Mouse (Mus musculus) CH12.LX (cell line): ENCODE measurements around the gene Limd1. TPM values are rescaled to one million over a fixed set of nuclear protein-coding genes. Genes with fewer than 3 reads are reported as not detected.

Experiments used
- DNase-seq: peaks from one replicate; pipeline ENCODE4 v3.0.0-alpha.2; 2013; ENCODE audit errors: extremely low read depth
- H3K27ac ChIP-seq: 2 replicates; pipeline ENCODE4 v1.5.1; 2012; ENCODE audit warnings: low read depth, mild to moderate bottlenecking, control low read depth, moderate library complexity; ENCODE audit not compliant: insufficient read depth
- H3K27me3 ChIP-seq: replicated peaks from 2 replicates; pipeline ENCODE3; 2012; ENCODE audit warnings: inconsistent platforms
- H3K36me3 ChIP-seq, 2 experiments: replicated peaks in 1 of 2; 2 replicates each; pipeline versions ENCODE3 to v1.6.1; 2012; ENCODE audit warnings: inconsistent platforms in 1 of 2, low read length in 1 of 2, mild to moderate bottlenecking in 1 of 2, mixed read lengths in 1 of 2, moderate library complexity in 1 of 2; ENCODE audit not compliant: control insufficient read depth in 1 of 2, insufficient read depth in 1 of 2
- H3K4me1 ChIP-seq, 2 experiments: 2 replicates each; pipeline ENCODE4 v1.6.1; 2012; ENCODE audit warnings: inconsistent platforms in 1 of 2, moderate library complexity in 1 of 2; ENCODE audit not compliant: insufficient read depth in 2 of 2, control insufficient read depth in 1 of 2
- H3K4me2 ChIP-seq: 2 replicates; pipeline ENCODE4 v1.6.1; 2012; ENCODE audit warnings: low read depth, mild to moderate bottlenecking, control low read depth; ENCODE audit not compliant: poor library complexity, insufficient read depth, severe bottlenecking
- H3K4me3 ChIP-seq, 3 experiments: fragments of 150-350 bp in 1 of 3; sonication (generic) in 1 of 3; replicated peaks in 1 of 3; 2 replicates each; pipeline versions ENCODE3 to v1.5.1; 2011 to 2012; ENCODE audit warnings: low read depth in 2 of 3, low read length in 2 of 3, mild to moderate bottlenecking in 2 of 3, moderate library complexity in 2 of 3, control low read depth in 1 of 3, improper control_type of control experiment in 1 of 3, inconsistent platforms in 1 of 3, mixed read lengths in 1 of 3; ENCODE audit not compliant: poor library complexity in 1 of 3
- H3K79me2 ChIP-seq: replicated peaks from 2 replicates; pipeline ENCODE4 v1.6.1; 2012; ENCODE audit warnings: mild to moderate bottlenecking, moderate library complexity; ENCODE audit not compliant: control insufficient read depth, poor library complexity, insufficient read depth, severe bottlenecking; ENCODE audit errors: extremely low read depth
- H3K9ac ChIP-seq: 2 replicates; pipeline ENCODE4 v1.6.1; 2012; ENCODE audit warnings: low read depth, mild to moderate bottlenecking, control low read depth, moderate library complexity; ENCODE audit not compliant: insufficient read depth
- H3K9me3 ChIP-seq: replicated peaks from 2 replicates; pipeline ENCODE3; 2012; ENCODE audit warnings: low read length, inconsistent platforms, mixed read lengths
- BHLHE40 ChIP-seq: IDR thresholded peaks from 2 replicates; pipeline ENCODE4 v1.6.1; 2011; ENCODE audit warnings: mild to moderate bottlenecking, low read depth, low read length, improper control_type of control experiment
- CHD1 ChIP-seq: IDR thresholded peaks from 2 replicates; pipeline ENCODE4 v1.6.1; 2012; ENCODE audit warnings: low read depth, low read length, improper control_type of control experiment, inconsistent platforms
- CTCF ChIP-seq, 2 experiments: IDR thresholded peaks in 1 of 2; conservative IDR thresholded peaks in 1 of 2; 2 replicates each; pipeline ENCODE4 v1.5.1; 2011 to 2012; ENCODE audit warnings: low read depth in 2 of 2, low read length in 2 of 2, improper control_type of control experiment in 1 of 2, inconsistent platforms in 1 of 2, mild to moderate bottlenecking in 1 of 2, moderate library complexity in 1 of 2
- E2F4 ChIP-seq: IDR thresholded peaks from 2 replicates; pipeline ENCODE4 v1.6.1; 2011; ENCODE audit warnings: low read depth, low read length, improper control_type of control experiment; ENCODE audit not compliant: insufficient replicate concordance
- EP300 ChIP-seq: IDR thresholded peaks from 2 replicates; pipeline ENCODE4 v1.6.1; 2011; ENCODE audit warnings: low read length, improper control_type of control experiment
- ETS1 ChIP-seq: conservative IDR thresholded peaks from 2 replicates; pipeline ENCODE4 v1.6.1; 2012; ENCODE audit warnings: low read depth, mild to moderate bottlenecking, inconsistent platforms, low read length, improper control_type of control experiment, moderate library complexity
- HCFC1 ChIP-seq: IDR thresholded peaks from 2 replicates; pipeline ENCODE4 v1.6.1; 2012; ENCODE audit warnings: low read depth, mild to moderate bottlenecking, inconsistent platforms, low read length, improper control_type of control experiment
- IRF4 ChIP-seq: IDR thresholded peaks from 2 replicates; pipeline ENCODE4 v1.6.1; 2014; ENCODE audit warnings: low read depth, mild to moderate bottlenecking, inconsistent platforms, low read length, improper control_type of control experiment
- JUN ChIP-seq: IDR thresholded peaks from 2 replicates; pipeline ENCODE4 v1.6.1; 2011; ENCODE audit warnings: low read depth, mild to moderate bottlenecking, low read length, improper control_type of control experiment, moderate library complexity; ENCODE audit not compliant: insufficient read depth
- JUND ChIP-seq: conservative IDR thresholded peaks from 2 replicates; pipeline ENCODE4 v1.6.1; 2011; ENCODE audit warnings: low read depth, low read length, improper control_type of control experiment
- MAX ChIP-seq: IDR thresholded peaks from 2 replicates; pipeline ENCODE4 v1.6.1; 2011; ENCODE audit warnings: low read length, improper control_type of control experiment
- MXI1 ChIP-seq: IDR thresholded peaks from 2 replicates; pipeline ENCODE4 v1.6.1; 2011; ENCODE audit warnings: mild to moderate bottlenecking, low read depth, low read length, improper control_type of control experiment
- MYC ChIP-seq: IDR thresholded peaks from 2 replicates; pipeline ENCODE4 v1.6.1; 2011; ENCODE audit warnings: low read depth, mild to moderate bottlenecking, improper control_type of control experiment, low read length
- NELFE ChIP-seq: IDR thresholded peaks from 2 replicates; pipeline ENCODE4 v1.6.1; 2011; ENCODE audit warnings: low read depth, low read length, improper control_type of control experiment
- NRF1 ChIP-seq: IDR thresholded peaks from 2 replicates; pipeline ENCODE4 v1.6.1; 2014; ENCODE audit warnings: low read depth, mild to moderate bottlenecking, inconsistent platforms, low read length, improper control_type of control experiment, moderate library complexity
- PAX5 ChIP-seq: IDR thresholded peaks from 2 replicates; pipeline ENCODE4 v1.6.1; 2012; ENCODE audit warnings: low read length, inconsistent platforms, mixed read lengths
- RAD21 ChIP-seq: IDR thresholded peaks from 2 replicates; pipeline ENCODE4 v1.6.1; 2011; ENCODE audit warnings: low read depth, mild to moderate bottlenecking, low read length, improper control_type of control experiment, moderate library complexity
- SMC3 ChIP-seq: IDR thresholded peaks from 2 replicates; pipeline ENCODE4 v1.6.1; 2011; ENCODE audit warnings: low read depth, low read length, improper control_type of control experiment
- TCF12 ChIP-seq: IDR thresholded peaks from 2 replicates; pipeline ENCODE4 v1.6.1; 2014; ENCODE audit warnings: low read depth, mild to moderate bottlenecking, inconsistent platforms, low read length, improper control_type of control experiment
- UBTF ChIP-seq: IDR thresholded peaks from 2 replicates; pipeline ENCODE4 v1.6.1; 2012; ENCODE audit warnings: low read depth, mild to moderate bottlenecking, inconsistent platforms, low read length, improper control_type of control experiment, moderate library complexity
- ZKSCAN1 ChIP-seq: IDR thresholded peaks from 2 replicates; pipeline ENCODE4 v1.6.1; 2012; ENCODE audit warnings: low read depth, inconsistent platforms, low read length, improper control_type of control experiment, borderline replicate concordance
- ZNF384 ChIP-seq: IDR thresholded peaks from 2 replicates; pipeline ENCODE4 v1.6.1; 2012; ENCODE audit warnings: low read depth, low read length, improper control_type of control experiment, inconsistent platforms
- dilution Hi-C: fragments of 300-500 bp; cut with MboI; formaldehyde crosslinking; loops from 2 replicates; pipeline ENCODE4 v1.14.3; 2020; ENCODE audit warnings: low sequenced_read_pairs; ENCODE audit not compliant: extremely low pct_unique_long_range_greater_than_20kb, extremely low pct_ligation_motif_present
- in situ Hi-C: fragments of 300-500 bp; cut with MboI; formaldehyde crosslinking; loops from 3 replicates; pipeline ENCODE4 v1.14.3; 2019; ENCODE audit warnings: low sequenced_read_pairs, low pct_ligation_motif_present, low pct_unique_long_range_greater_than_20kb, mixed read lengths
- polyA plus RNA-seq: library from polyadenylated mRNA; unstranded; fragments of >175 nt; gene quantifications from 2 replicates; pipeline ENCODE4 v1.2.1, GENCODE M21; 2012; ENCODE audit warnings: low read depth; ENCODE audit not compliant: insufficient read length
- total RNA-seq, 2 experiments: library from RNA; depleted of rRNA; stranded (reverse); fragments of 300-350 nt in 1 of 2; fragments of >200 nt in 1 of 2; gene quantifications; 2 replicates each; pipeline ENCODE4 v1.2.3; 2012 to 2014

Limd1 gene
- total and polyA plus RNA-seq, 3 experiments = 52.7 to 64.5 (median 60.5) TPM

GRCm38 (mm10) chr9:123508986-123509385 lies 30.5 kb downstream of the Limd1 start:
- Histone ChIP-seq H3K79me2 (peaks cover 11% of the 10 kb centered on the region), H3K27me3 (no peaks in the 10 kb centered on the region), H3K9ac (no peak overlapping the region), H3K4me3 (no peak overlapping the region), H3K27ac (no peak overlapping the region), H3K36me3 (peaks cover 50 to 83% of the 10 kb centered on the region in 2 experiments), H3K4me1 (peaks cover 16 to 66% of the 10 kb centered on the region in 2 experiments), H3K4me2 (no peak overlapping the region), H3K9me3 (no peaks in the 10 kb centered on the region)
- in situ Hi-C loops (no loop called here), dilution Hi-C loops (no loop called here)
- DNase-seq = no peak
- TF ChIP-seq TCF12 (no peak), ZKSCAN1 (no peak), UBTF (no peak), ZNF384 (no peak), PAX5 (no peak), MAX (no peak), MYC (no peak), RAD21 (no peak), E2F4 (no peak), MXI1 (no peak), JUN (no peak), NELFE (no peak), BHLHE40 (no peak), IRF4 (no peak), CTCF (conservative IDR thresholded peaks at IDR 0.05 in 1 of 2, IDR thresholded peaks at IDR 0.05 in 1 of 2; ENCODE audit: low read depth in 2 of 2, low read length in 2 of 2) (no peak), HCFC1 (no peak), NRF1 (no peak)

- Histone ChIP-seq H3K36me3 (peaks cover 49 to 80% of the 10 kb centered on the region in 2 experiments), H3K27ac (peak overlapping the region; percentile 47; the same call in 1 of the 2 replicates), H3K9ac (no peak overlapping the region), H3K9me3 (no peaks in the 10 kb centered on the region), H3K79me2 (peaks cover 11% of the 10 kb centered on the region), H3K4me1 (peaks cover 16 to 56% of the 10 kb centered on the region in 2 experiments), H3K4me3 (no peak overlapping the region), H3K4me2 (peak overlapping the region; percentile 29; the same call in 1 of the 2 replicates), H3K27me3 (no peaks in the 10 kb centered on the region)
- dilution Hi-C loops = no loop called here
- in situ Hi-C loops = no loop called here
- peak; percentile 93 for DNase-seq
- no peak; the same call in 1 of the 2 replicates for TF ChIP-seq JUND
- no peak for TF ChIP-seq SMC3
- TF ChIP-seq ZNF384 = peak; percentile 59
- TF ChIP-seq MXI1 = peak; percentile 65; the same call in 1 of the 2 replicates
- TF ChIP-seq EP300 = peak; percentile 52; the same call in 1 of the 2 replicates
- TF ChIP-seq CHD1 = no peak
- no peak for TF ChIP-seq IRF4
- TF ChIP-seq ETS1 = peak; percentile 26; the same call in 1 of the 2 replicates
Measured at GRCm38 (mm10) chr9:123509638-123510604, 31.4 kb downstream of the Limd1 start.
